Mouse (Mus musculus) activated CD4-positive, CD25-positive, alpha-beta regulatory T cell (primary cell): ENCODE results near the gene Zfp385b. TPM values are rescaled to one million over a fixed set of nuclear protein-coding genes. Genes with fewer than 3 reads are reported as not detected.

Experiments used
- polyA plus RNA-seq, 2 experiments: library from polyadenylated mRNA; unstranded; fragments of 100-300 nt; shearing (Covaris generic); gene quantifications; one replicate each; pipeline ENCODE4 v1.2.1; 2017

Gene Zfp385b
- under 1 TPM in 1 of 2 experiments, not detected in 1; 0.63 TPM for polyA plus RNA-seq

DNA sequence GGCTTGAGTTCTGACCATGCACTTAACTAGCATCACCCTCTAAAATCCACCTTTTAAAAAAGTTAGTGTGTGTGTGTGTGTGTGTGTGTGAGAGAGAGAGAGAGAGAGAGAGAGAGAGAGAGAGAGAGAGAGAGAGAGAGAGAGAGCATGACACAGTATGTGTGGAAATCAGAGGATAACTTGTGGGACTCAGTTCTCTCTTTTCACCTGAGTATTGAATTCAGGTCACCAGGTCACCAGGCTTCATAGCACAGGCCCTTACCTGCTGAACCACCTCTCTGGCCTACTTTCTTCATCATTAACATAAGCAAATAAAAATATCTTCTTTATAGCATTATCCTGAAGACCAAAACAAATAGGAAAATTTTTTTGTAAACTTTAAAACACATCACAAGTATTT, at the start of gene Zfp385b:
Gene Zfp385b, minus strand, starts transcription at position 101 of the 400 bp plus-strand sequence.

Other genes with a start within 250 kb of the Zfp385b start
- 10 to 100 TPM; 27.5 to 35.4 TPM for gene Cwc22, start 126.7 kb upstream of the Zfp385b start, polyA plus RNA-seq